Mouse (Mus musculus): ENCODE measurements around the gene Avp.

- TF ChIP-seq CTCF (IDR thresholded peaks at IDR 0.05; ENCODE audit: extremely low read depth, insufficient read depth, low read length) (no peak), POLR2A (IDR thresholded peaks at IDR 0.05; ENCODE audit: extremely low read depth, insufficient read depth, low read length) (no peak)
Measured at GRCm38 (mm10) chr2:130579791-130580190, 2.6 kb downstream of the Avp start.
